ENCODE assay signal across 8 mouse cellular contexts in the genomic region with DNA sequence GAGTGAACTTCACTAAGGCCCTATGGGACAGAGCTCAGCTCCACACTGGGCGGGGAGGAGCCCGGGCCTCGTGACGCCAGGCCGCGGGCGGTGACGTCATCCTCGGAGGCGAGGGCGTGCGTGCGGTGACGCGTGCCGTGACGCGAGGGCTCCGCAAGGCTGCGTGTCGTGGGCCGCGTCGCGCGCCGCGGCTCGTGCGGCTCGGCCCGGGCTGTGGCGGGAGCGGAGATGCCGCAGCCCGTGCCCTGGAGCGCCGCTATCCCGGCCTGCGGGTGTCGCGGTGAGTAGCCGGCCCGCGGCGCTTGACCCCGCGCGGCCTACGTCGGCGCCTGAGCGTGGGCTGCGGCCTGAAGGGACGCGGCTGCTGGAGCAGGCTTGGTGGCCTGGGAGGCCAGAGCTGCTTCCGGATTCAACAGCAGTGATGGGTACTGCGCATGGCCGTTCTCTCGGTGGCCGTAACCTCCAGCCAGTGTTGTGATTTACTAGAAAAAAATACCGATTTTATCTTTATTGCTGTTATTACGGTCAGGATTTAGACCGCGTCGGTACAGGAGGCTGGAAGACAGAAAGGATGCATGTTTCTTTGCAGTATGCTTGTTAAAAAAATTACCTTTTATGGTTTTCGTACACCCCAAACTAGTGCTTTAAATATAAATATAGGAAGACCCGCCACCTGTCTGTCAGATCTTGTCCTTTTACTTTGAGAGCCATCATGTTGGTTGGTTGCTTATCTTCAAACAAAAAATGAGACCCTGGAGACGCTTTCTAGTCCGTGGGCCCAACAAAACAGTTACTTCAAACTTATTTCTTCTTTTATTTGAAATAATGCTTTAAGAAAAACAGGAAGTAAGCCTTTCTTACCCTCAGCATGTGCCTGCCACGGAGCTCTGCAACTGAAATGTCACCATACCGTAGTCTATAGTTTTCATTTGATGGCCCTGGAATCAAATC. TPM values are rescaled to one million over a fixed set of nuclear protein-coding genes. Genes with fewer than 3 reads are reported as not detected.
A peak's percentile ranks its signal among the peaks of the same experiment; 100 is the strongest.
DNase-seq lines count a peak whose midpoint lies in the region; ATAC-seq and TF ChIP-seq lines count a peak whose summit lies in the region.

Gene E130116L18Rik, minus strand, starts transcription at position 402 of the 951 bp plus-strand sequence.

- H3K9me3 ChIP-seq in hindbrain, embryonic 15.5 days, result no peaks in the 10 kb centered on the region

- peaks cover 5% of the 10 kb centered on the region; the same call in 1 of the 2 replicates for H3K36me3 ChIP-seq in hindbrain, embryonic 15.5 days

- no peaks in the 10 kb centered on the region for H3K27me3 ChIP-seq in Patski
- no peaks in the 10 kb centered on the region for H3K27me3 ChIP-seq in hindbrain, embryonic 15.5 days

- H3K4me1 ChIP-seq in hindbrain, embryonic 15.5 days (replicated peaks), result peaks cover 18% of the 10 kb centered on the region

- peak; percentile 13 for TF ChIP-seq CTCF in Patski (IDR thresholded peaks at IDR 0.05)

- DNase-seq in Patski (ENCODE audit: low read depth, low spot score), result no peak
- peak; percentile 97 for DNase-seq in cerebellum, postnatal 10 days
- DNase-seq in frontal cortex, postnatal 36 days (ENCODE audit: low spot score in 2 of 2), result peak; percentile 90 to 93
- DNase-seq in layer of hippocampus, postnatal 36 days, result peak; percentile 90
- DNase-seq in lung, postnatal 25 days (ENCODE audit: low spot score), result peak; percentile 86
- peak; percentile 75 for DNase-seq in retina, adult 2 months (ENCODE audit: low read depth, low spot score)
- peak; percentile 84 for DNase-seq in thymus, postnatal 25 days

- peak; percentile 93 for ATAC-seq in Patski
- ATAC-seq in hindbrain, embryonic 15.5 days (ENCODE audit: low FRiP score, low read depth), result peak; percentile 98

- H3K4me3 ChIP-seq in hindbrain, embryonic 15.5 days, result peak within 1 kb of the TSS; percentile 78

- POLR2A ChIA-PET in Patski (lab: Charles Lee), result no interaction called here

- peak within 1 kb of the TSS; percentile 77 for H3K9ac ChIP-seq in hindbrain, embryonic 15.5 days

- H3K27ac ChIP-seq in hindbrain, embryonic 15.5 days (replicated peaks), result peak within 1 kb of the TSS; percentile 93

- H3K4me2 ChIP-seq in hindbrain, embryonic 15.5 days, result peak within 1 kb of the TSS; percentile 57

- WGBS in hindbrain, embryonic 15.5 days, result 4% methylated on average over 72 of the region's 72 CpGs

- CTCF ChIA-PET in Patski (lab: Charles Lee), result no interaction called here

- in situ Hi-C loops in Patski (cut with MboI; ENCODE audit: low pct_unique_long_range_greater_than_20kb), result no loop called here

RNA-seq across cellular contexts. Expression of gene E130116L18Rik, which starts in this region (rescaled TPM):
- polyA plus RNA-seq in Patski (2021), result 0.58 TPM
- not detected in 2 replicates for polyA plus RNA-seq in hindbrain, embryonic 15.5 days (2015; fragmentation: Nextera tagmentation; extraction: Ambion mirVana)
- not detected for total RNA-seq in layer of hippocampus, postnatal 36 days (2021)

Comparison
In these comparisons a context has a peak if more than half of its experiments do, and no peak if none do; other contexts are left out.
1. Peak in ATAC-seq in Patski; RNA of the gene not detected or under 1 TPM.
2. Peak in ATAC-seq, H3K4me3 ChIP-seq, H3K27ac ChIP-seq, H3K9ac ChIP-seq and H3K4me2 ChIP-seq in hindbrain, embryonic 15.5 days; RNA of the gene not detected or under 1 TPM.
3. Peak in DNase-seq in layer of hippocampus, postnatal 36 days; RNA of the gene not detected or under 1 TPM.